Mouse (Mus musculus): ENCODE measurements around the gene Cbl. TPM values are rescaled to one million over a fixed set of nuclear protein-coding genes. Genes with fewer than 3 reads are reported as not detected.

Cbl gene
- polyA plus RNA-seq, 1 experiment from 2014 or later = 20.3 TPM

DNA sequence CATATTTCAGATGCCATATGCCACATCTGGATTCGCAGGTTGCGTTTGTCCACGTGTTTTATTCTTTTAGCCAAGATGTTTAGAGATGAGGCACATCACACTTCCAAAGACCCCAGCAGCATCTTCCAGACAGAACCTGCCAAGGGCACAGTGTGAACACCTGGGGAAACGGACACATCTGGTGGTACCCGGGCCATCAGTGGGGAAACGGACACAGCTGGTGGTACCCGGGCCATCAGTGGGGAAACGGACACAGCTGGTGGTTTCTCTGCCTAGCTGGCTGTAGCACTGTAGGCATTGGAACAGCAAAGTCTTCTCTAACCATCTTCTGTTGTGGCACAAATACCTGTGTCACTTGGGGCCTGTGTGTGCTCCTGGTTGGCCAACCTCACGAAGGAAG lies 138.1 kb downstream of the Cbl start:
- H3K9me3 ChIP-seq = no peaks in the 10 kb centered on the region
- 0 out of 2 replicates have a peak, but pooled peaks cover 6% of the 10 kb centered on the region for H3K36me3 ChIP-seq
- WGBS = 89% methylated on average over 9 of the region's 9 CpGs

DNA sequence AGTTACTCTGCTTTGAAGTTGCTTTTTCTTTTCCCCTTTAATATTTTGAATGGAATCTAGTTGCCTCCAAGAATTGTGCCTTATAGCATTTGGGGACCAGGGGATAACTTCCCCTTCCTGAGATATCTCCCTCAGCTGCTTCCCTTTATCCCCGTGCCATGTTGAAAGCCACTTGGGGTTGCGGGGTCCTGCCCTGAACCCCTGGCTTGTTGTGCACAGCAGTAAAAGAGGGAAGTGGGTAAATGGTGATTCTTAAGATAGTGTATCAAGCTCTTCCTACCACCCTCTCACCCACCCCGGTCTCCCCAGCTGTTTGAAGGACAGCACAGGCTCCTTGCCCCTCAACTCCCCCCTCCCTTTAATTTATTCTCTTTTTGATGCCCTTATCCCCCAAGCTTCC lies 139.1 kb downstream of the Cbl start:
- Histone ChIP-seq H3K4me2 (replicated peaks) (no peak overlapping the region), H3K9me3 (no peaks in the 10 kb centered on the region), H3K27me3 (no peaks in the 10 kb centered on the region), H3K4me3 (no peak overlapping the region), H3K36me3 (0 out of 2 replicates have a peak, but pooled peaks cover 6% of the 10 kb centered on the region), H3K9ac (no peak overlapping the region), H3K4me1 (peaks cover 4% of the 10 kb centered on the region), H3K27ac (no peak overlapping the region)
- 78% methylated on average over 3 of the region's 3 CpGs for WGBS
- ATAC-seq (ENCODE audit: insufficient number of reproducible peaks, insufficient read depth, low FRiP score, low TSS enrichment) = no peak

More for the DNA sequence above, 138.1 kb downstream of the Cbl start:
- H3K9ac ChIP-seq = no peak overlapping the region
- no peak overlapping the region for H3K4me2 ChIP-seq (replicated peaks)
- H3K27ac ChIP-seq = no peak overlapping the region
- no peaks in the 10 kb centered on the region for H3K27me3 ChIP-seq
- ATAC-seq (ENCODE audit: insufficient number of reproducible peaks, insufficient read depth, low FRiP score, low TSS enrichment) = no peak
- no peak overlapping the region for H3K4me3 ChIP-seq
- H3K4me1 ChIP-seq = peaks cover 4% of the 10 kb centered on the region

DNA sequence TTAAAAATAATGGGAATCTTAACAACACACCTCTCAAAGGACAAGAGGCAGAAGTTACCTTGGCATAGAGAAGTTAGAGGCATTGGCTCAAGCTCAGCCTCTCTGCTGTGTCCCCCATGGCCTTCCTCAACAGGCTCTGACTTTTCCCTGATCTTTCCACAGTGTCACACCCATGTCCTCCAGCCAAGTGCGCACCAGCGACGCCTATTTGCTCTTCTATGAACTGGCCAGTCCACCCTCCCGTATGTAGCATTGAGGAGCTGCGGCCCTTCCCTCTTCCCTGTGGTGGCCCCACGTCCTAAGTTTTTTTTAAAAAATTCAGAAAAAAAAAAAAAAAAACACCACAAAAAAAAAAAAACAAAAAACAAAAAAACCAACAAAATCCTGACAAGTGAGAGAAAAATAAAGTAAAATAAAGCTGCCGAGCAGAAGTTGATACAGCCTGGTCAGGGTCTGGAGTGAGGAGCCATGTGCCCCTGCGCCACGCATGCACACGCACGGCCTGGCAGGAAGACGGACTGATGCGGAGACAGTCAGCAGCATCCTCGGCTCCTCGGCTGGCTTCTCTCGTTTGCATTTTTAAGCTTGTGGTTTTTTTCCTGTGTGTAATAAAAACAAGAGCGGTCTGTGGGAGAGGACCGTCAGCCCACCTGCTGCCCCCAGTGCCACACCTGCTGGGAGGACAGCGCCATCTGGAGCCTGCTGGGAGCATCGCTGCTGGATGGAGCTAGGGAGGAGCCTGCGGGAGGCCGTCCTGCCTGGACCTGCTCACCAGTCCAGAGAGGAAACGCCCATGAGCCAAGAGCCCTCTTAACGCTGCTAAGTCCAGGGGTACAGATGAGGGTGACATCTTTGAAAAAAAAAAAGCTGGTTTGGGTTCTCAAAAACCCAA lies 140.0 kb downstream of the Cbl start:
- no peak overlapping the region for H3K27ac ChIP-seq
- H3K9ac ChIP-seq = no peak overlapping the region
- 0 out of 2 replicates have a peak, but pooled peaks cover 6% of the 10 kb centered on the region for H3K36me3 ChIP-seq
- no peak overlapping the region for H3K4me2 ChIP-seq (replicated peaks)
- H3K4me3 ChIP-seq = no peak overlapping the region
- ATAC-seq (ENCODE audit: insufficient number of reproducible peaks, insufficient read depth, low FRiP score, low TSS enrichment) = no peak
- peaks cover 5% of the 10 kb centered on the region for H3K4me1 ChIP-seq
- no peaks in the 10 kb centered on the region for H3K27me3 ChIP-seq
- no peaks in the 10 kb centered on the region for H3K9me3 ChIP-seq
- 37% methylated on average over 24 of the region's 24 CpGs for WGBS

Other genes with a start within 250 kb of the Cbl start
- 1.6 and 2.8 TPM in 2 replicates for gene Thy1, start 190.7 kb downstream of the Cbl start, polyA plus RNA-seq (2016; fragmentation: Nextera tagmentation; extraction: Ambion mirVana)
- 8.8 and 10.4 TPM in 2 replicates for gene Usp2, start 167.0 kb downstream of the Cbl start, polyA plus RNA-seq (2016; fragmentation: Nextera tagmentation; extraction: Ambion mirVana)
- 0.13 and 0.20 TPM in 2 replicates for gene Mfrp, start 132.3 kb downstream of the Cbl start, polyA plus RNA-seq (2016; fragmentation: Nextera tagmentation; extraction: Ambion mirVana)
- gene C1qtnf5, start 126.8 kb downstream of the Cbl start, polyA plus RNA-seq (2016; fragmentation: Nextera tagmentation; extraction: Ambion mirVana) = 0.78 and 1.3 TPM in 2 replicates
- 0.19 and 0.33 TPM in 2 replicates for gene Gm49380, start 120.5 kb downstream of the Cbl start, polyA plus RNA-seq (2016; fragmentation: Nextera tagmentation; extraction: Ambion mirVana)
- gene Rnf26, start 120.5 kb downstream of the Cbl start, polyA plus RNA-seq (2016; fragmentation: Nextera tagmentation; extraction: Ambion mirVana) = 86.7 and 88.8 TPM in 2 replicates
- gene Mcam, start 99.6 kb downstream of the Cbl start, polyA plus RNA-seq (2016; fragmentation: Nextera tagmentation; extraction: Ambion mirVana) = 22.3 and 24.2 TPM in 2 replicates
- not detected in 2 replicates for gene Ccdc153, start 6.6 kb upstream of the Cbl start, polyA plus RNA-seq (2016; fragmentation: Nextera tagmentation; extraction: Ambion mirVana)
- gene Pdzd3, start 17.4 kb upstream of the Cbl start, polyA plus RNA-seq (2016; fragmentation: Nextera tagmentation; extraction: Ambion mirVana) = 0.12 TPM in 1 of 2 replicates, not detected in the other
- 6.2 and 7.1 TPM in 2 replicates for gene Nlrx1, start 34.5 kb upstream of the Cbl start, polyA plus RNA-seq (2016; fragmentation: Nextera tagmentation; extraction: Ambion mirVana)
- gene Abcg4, start 54.6 kb upstream of the Cbl start, polyA plus RNA-seq (2016; fragmentation: Nextera tagmentation; extraction: Ambion mirVana) = 5.9 and 6.4 TPM in 2 replicates
- 26.5 and 28.5 TPM in 2 replicates for gene Hinfp, start 71.6 kb upstream of the Cbl start, polyA plus RNA-seq (2016; fragmentation: Nextera tagmentation; extraction: Ambion mirVana)
- 8.5 and 9.4 TPM in 2 replicates for gene C2cd2l, start 86.2 kb upstream of the Cbl start, polyA plus RNA-seq (2016; fragmentation: Nextera tagmentation; extraction: Ambion mirVana)
- 37.2 and 39.1 TPM in 2 replicates for gene Dpagt1, start 92.0 kb upstream of the Cbl start, polyA plus RNA-seq (2016; fragmentation: Nextera tagmentation; extraction: Ambion mirVana)
- gene H2afx, start 100.6 kb upstream of the Cbl start, polyA plus RNA-seq (2016; fragmentation: Nextera tagmentation; extraction: Ambion mirVana) = 399 and 416 TPM in 2 replicates
- 126 TPM in 2 replicates for gene Hmbs, start 110.2 kb upstream of the Cbl start, polyA plus RNA-seq (2016; fragmentation: Nextera tagmentation; extraction: Ambion mirVana)
- gene Vps11, start 127.6 kb upstream of the Cbl start, polyA plus RNA-seq (2016; fragmentation: Nextera tagmentation; extraction: Ambion mirVana) = 28.3 and 32.4 TPM in 2 replicates
- gene Hyou1, start 145.4 kb upstream of the Cbl start, polyA plus RNA-seq (2016; fragmentation: Nextera tagmentation; extraction: Ambion mirVana) = 34.6 and 35.6 TPM in 2 replicates
- 11.2 and 11.8 TPM in 2 replicates for gene Slc37a4, start 162.8 kb upstream of the Cbl start, polyA plus RNA-seq (2016; fragmentation: Nextera tagmentation; extraction: Ambion mirVana)
- 1,820 and 1,932 TPM in 2 replicates for gene Rps25, start 173.1 kb upstream of the Cbl start, polyA plus RNA-seq (2016; fragmentation: Nextera tagmentation; extraction: Ambion mirVana)
- 173 and 176 TPM in 2 replicates for gene Trappc4, start 173.6 kb upstream of the Cbl start, polyA plus RNA-seq (2016; fragmentation: Nextera tagmentation; extraction: Ambion mirVana)
- gene Ccdc84, start 184.5 kb upstream of the Cbl start, polyA plus RNA-seq (2016; fragmentation: Nextera tagmentation; extraction: Ambion mirVana) = 30.9 and 33.6 TPM in 2 replicates
- not detected in 2 replicates for gene Foxr1, start 207.1 kb upstream of the Cbl start, polyA plus RNA-seq (2016; fragmentation: Nextera tagmentation; extraction: Ambion mirVana)
- 1.7 and 2.2 TPM in 2 replicates for gene Upk2, start 220.9 kb upstream of the Cbl start, polyA plus RNA-seq (2016; fragmentation: Nextera tagmentation; extraction: Ambion mirVana)
- 17.7 and 18.5 TPM in 2 replicates for gene Bcl9l, start 248.8 kb upstream of the Cbl start, polyA plus RNA-seq (2016; fragmentation: Nextera tagmentation; extraction: Ambion mirVana)